Mouse (Mus musculus): ENCODE data around the gene 9130230L23Rik.
A peak's percentile ranks its signal among the peaks of the same experiment; 100 is the strongest.
"Not testable (repeated sequence)": the region's sequence is repeated elsewhere in the genome, so short reads cannot be mapped to it uniquely, and the experiment has no call there.

Gene 9130230L23Rik

DNA sequence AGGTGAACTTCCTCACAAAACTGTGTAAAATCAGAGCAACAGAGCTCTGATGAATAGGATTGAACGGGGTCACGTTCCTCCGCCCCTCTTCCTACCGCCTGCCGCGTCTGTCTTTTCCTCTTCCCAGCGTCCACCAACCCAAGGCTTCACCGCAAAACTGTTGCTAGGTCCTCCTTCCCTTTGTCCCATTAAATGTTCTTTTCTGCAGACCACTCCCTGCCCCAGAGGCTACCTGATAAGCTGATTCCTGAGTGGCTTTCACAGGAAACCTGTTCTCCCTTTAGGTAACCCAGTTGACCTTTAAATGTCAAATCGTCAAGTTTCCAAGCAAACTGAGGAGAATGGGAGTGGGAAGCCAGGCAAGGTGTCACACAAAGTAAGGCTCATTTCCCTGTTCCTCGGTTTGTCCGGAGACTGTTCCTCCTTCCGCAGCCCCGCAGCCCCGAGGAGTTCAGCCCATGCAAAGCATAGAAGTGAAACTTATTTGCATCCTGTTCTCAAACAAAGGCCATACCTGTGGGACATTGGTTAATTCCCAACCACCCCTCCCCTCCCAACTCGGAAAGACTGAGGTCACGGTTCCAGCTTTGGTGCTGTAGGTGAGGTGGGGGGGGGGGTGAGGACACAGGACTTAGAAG, 1.1 kb upstream of the 9130230L23Rik start:
- DNase-seq (ENCODE audit: low spot score) = no peak

DNA sequence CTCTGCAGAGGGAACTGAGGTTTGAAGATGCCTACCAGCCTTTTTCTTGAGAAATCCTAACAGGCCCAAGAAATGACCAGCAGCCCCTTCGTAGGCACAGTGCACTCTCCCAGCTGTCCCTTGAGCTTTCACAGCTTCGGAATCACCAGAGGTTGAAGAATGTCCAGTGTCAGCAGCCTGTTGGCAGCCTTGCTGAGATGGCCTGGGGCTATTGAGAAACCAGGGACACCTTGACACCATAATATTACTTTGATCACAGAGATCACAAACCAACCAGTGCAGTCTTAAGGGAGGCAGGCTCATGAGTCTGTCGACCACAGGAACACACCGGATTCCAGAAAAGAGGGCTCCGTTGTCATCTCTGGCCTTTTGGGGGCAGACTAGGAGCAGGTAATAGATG, 2.9 kb downstream of the 9130230L23Rik start:
- no peak for DNase-seq (ENCODE audit: low spot score)

DNA sequence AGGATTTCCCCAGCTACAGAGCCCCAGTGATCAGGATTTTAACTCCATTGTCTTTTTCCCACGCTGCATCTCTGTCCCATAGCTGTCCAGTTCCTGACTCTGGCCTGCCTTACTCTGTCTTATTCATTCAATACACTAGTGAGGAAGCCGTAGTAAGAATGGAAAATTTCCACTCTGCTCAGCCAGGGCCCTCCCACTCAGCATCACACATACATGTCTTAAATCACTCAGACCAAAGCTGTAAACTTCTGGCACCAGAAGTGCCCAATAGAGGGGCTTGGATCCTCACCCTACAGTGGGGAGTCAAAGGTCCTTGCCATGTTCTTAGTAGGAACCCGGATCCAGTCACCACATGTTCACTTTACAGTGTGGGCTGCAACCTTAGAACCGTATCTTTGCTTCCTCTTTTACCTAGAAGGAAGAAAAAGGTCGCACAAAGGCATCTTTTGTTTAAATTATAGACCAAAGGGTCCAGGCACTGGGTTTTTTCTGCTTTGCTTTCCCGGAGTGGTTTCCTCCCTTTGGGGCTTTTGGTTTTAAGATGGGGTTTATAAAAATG, 3.4 kb downstream of the 9130230L23Rik start:
- no peak for DNase-seq (ENCODE audit: low spot score)

DNA sequence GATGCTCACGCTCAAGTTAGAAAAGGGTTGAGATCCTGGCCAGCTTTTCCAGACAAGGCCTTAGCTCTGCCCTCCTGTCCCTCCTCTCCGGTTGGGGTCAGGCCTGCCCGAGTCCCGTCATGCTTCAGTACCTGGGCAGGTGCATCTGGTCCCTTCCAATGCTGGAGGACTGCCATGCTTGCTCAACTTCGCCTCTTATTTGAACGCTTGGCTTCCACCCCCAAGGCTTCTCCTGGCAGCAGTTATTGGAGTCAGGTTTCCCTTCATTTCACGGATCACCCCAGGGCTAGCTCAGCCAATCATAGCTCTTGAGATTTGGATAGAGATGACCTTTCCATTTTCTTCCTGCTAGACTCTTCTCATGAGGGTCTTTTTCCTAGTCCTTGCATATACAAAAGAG, 4.0 kb downstream of the 9130230L23Rik start:
- no peak for DNase-seq (ENCODE audit: low spot score)

DNA sequence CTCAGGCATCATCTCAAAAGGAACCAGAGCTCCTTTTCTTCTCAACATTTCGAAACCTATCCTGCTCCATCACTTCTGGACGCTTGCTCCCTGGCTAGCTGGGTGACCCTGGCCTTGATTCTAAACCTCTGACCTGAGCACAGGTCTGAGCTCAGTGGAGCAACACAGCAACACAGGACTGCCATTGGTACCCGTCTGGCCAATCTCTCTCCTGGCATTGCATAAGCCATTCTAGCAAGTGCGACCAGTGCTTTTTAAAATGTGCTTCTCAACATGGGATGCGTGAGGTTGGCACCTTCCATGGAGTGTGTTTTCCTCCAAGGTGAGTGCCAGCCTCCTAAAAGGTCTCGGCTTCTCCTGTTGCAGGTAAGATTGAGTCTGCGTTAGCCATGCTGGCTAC, 5.0 kb downstream of the 9130230L23Rik start:
- no peak for DNase-seq (ENCODE audit: low spot score)

DNA sequence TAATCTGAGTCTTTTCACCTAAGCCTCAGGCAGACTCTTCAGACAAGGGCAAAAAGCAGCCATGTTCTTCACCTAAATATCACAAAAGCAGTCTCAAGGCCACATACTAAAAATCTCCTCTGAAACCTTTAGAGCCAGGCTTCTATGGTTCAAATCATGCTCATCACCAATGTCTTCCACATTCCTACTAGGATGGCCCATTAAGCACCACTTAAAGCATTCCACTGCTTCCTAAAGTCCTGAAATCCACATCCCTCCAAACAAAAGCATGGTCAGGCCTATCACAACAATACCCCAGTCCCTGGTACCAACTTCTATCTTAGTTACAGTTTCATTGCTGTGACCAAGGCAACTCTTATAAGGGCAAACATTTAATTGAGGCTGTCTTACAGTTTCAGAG, 6.3 kb downstream of the 9130230L23Rik start:
- no peak for DNase-seq (ENCODE audit: low spot score)

DNA sequence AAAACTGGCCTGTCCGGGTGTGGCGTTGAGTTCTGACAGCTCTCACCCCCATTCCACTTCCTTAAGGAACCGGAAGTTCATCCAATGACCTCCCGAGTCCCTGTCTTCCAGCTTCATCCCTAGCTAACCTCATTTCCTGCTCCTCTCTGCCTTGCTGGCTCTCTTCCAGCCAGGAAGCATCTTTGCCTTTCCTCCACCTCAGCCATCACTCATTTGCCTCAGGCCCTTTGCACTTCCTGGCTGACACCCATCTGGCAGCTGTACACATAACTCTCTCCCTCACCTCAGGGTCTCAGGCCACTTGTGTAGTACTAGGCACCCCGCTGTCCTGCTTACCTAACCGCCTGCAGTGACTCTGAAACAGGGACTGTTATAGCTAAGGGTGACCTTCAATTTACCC, 9.4 kb downstream of the 9130230L23Rik start:
- DNase-seq (ENCODE audit: low spot score) = no peak

DNA sequence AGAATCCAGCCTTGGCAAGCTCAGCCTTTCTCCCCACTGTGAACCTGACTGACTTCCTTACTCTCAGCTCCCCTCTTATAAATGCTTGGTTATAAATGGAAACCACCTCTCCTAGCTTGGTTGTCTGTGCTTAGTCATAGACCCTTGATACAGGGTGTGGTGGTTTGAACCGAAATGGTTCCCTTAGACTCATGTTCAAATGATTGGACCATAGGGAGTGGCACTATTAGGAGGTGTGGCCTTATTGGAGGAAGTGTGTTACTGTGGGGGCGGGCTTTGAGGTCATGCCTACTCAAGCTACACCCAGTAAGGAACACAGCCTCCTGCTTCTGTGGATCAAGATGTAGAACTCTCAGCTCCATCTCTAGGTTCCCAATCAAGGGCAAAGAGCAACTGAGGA, 12.9 kb downstream of the 9130230L23Rik start:
- no peak for DNase-seq (ENCODE audit: low spot score)

DNA sequence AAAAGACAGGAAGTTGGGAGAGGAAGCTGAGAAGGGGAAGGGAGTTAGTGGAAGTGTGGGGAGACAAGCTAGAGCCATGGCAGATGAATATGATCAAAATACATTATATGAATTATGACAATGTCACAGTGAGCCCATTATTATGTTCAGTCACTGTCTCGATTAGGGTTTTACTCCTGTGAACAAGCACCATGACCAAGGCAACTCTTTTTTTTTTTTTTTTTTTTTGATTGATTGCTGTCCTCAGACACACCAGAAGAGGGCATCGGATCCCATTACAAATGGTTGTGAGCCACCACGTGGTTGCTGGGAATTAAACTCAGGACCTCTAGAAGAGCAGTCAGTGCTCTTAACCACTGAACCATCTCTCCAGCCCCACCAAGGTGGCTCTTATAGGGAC, 17.1 kb downstream of the 9130230L23Rik start:
- not testable (repeated sequence) for DNase-seq (ENCODE audit: low spot score)

DNA sequence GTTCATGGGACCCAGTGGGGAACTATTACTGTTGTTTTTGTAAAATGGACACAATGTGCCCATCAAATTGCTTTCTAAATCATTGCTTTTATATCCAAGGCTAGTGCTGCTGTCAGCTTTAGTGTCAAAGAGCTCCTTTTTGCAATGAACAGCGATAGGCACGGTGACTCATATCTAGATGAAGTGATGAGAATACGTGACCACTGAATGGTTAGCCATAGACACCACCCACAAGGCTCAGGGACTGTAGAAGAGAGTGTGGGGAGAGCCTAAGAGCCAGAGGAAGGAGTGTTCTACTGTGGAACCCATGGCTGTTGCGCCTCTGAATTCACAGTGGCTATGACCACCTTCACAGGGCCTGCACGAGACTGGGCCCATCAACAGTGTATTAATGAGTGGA, 17.7 kb downstream of the 9130230L23Rik start:
- no peak for DNase-seq (ENCODE audit: low spot score)

DNA sequence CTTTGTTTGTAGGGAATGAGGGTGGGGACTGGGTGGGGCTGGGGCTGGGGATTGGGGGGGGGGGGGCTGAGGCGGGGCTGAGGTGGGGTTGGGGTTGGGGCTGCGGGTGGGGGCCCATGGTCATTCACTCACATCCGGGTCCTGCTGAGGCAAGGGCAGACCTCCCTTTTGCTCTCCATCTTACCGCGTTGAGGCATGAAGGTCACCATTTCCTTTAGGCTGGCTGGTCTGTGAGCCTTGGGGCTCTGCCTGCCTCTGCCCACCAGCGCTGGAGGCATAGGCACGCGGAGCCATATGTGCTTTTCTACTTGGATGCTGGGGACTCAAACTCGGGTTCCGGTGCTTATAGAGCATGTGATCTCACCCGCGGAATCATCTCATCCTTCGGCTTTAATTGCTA, 28.4 kb downstream of the 9130230L23Rik start:
- no peak for DNase-seq (ENCODE audit: low spot score)

DNA sequence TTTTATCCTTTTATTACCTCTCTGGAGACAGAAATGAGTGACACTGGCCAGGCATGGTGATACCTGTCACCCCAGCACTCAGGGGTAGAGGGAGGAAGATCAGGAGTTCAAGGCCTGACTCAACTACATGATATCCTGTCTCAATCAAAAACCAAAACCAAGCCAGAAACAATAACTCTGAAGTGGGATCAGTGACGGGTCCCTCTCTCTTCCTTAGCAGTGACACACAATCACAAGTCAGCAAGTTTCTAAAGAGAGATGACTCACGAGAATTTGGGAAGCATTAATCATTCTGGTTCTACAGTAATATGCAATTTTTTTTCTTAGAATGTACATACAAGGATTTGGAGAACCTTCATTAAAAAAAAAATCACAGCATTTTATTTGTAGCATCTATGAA, 30.9 kb downstream of the 9130230L23Rik start:
- no peak for DNase-seq (ENCODE audit: low spot score)

DNA sequence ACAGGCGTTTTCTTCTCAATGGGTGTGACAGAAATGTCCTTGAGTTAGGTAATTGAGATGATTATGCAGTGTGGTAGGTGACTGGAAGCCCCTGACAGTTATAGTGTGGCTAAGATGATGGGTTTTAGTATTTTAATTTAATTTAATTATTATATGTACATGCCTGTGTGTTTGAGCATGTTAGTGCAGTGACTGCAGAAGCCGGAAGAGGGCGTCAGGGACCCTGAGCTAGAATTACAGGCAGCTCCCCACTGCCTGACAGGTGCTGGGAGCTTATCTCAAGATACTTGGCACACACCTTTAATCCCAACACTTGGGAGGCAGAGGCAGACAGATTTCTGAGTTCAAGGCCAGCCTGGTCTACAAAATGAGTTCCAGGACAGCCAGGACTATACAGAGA, 36.1 kb downstream of the 9130230L23Rik start:
- no peak for DNase-seq (ENCODE audit: low spot score)

DNA sequence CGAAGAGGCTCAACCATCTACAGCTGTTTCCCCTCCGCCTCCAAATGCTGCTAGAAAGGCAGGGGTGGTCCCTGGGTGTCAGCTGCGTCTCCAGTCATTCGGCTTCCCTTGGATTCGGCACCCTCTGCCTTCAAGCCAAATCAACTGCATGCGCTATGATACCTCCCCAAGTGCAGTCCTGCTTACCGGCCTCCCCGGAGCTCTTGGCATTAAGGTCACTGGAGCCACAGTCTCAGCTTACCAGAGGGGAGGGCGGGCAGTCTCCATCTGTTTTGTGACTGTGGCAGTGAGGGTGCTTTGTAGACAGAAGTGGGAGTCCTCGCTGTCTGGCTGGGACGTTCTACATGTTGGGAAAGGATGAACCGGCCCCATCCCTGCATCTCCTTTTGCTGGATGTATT, 37.0 kb downstream of the 9130230L23Rik start:
- DNase-seq (ENCODE audit: low spot score) = no peak

DNA sequence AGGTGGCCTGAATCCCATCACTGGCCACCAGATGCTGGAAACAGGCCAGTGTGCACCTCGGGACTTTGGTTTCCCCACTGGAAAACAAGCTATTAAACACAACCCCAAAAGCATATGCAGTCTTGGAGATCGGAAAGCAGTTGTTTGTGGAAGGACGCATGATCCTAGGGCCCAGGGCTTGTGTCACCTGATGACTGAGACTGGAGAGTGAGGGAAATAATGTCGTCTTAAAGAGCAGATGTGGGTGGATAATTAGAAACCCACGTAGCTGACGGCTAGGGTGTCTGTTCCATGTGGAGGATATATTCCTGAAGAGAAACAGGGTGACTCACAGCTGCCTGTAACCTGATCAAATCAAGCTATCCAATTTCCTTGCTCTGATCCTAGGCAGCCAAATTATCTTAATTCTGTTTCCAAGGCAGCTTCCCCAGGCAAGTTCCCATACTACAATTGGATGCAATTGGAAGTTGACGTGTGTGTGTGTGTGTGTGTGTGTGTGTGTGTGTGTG, 38.3 kb downstream of the 9130230L23Rik start:
- no peak for DNase-seq (ENCODE audit: low spot score)

DNA sequence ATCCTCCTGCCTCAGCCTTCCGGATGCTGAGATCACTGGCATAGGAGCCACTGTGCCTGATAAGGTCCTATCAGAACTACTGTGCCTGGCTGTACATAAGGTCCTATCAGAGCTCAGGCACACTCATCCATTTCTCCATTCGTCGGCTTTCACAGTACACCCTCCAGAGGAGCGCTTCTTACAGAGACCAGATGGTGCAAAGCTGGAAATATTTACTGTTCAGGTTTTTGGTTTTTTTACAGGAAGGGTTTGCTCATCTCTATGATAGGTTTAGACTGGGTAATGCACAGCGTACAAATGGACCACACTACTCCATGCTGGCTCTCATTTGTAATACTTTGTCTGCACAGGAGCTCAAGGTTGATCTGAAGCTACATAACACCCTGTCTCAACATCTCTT, 40.8 kb downstream of the 9130230L23Rik start:
- no peak for DNase-seq (ENCODE audit: low spot score)

DNA sequence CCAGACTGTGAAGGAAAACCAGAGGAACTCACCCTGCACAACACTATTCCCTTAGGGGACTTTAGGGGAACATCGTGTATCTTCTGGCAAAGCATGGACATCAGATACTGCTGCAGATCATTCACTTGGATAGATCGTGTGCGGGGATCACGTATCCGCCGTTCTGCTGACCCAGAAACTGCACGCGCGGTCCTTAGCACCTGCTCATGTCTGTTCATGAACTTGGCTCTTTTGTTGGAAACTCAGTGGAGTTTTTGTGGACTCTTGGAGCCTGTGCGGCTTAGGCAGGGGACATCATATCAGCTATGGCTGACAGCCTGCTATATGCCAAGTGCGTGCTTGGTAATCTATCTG, 43.5 kb downstream of the 9130230L23Rik start:
- no peak for DNase-seq (ENCODE audit: low spot score)

DNA sequence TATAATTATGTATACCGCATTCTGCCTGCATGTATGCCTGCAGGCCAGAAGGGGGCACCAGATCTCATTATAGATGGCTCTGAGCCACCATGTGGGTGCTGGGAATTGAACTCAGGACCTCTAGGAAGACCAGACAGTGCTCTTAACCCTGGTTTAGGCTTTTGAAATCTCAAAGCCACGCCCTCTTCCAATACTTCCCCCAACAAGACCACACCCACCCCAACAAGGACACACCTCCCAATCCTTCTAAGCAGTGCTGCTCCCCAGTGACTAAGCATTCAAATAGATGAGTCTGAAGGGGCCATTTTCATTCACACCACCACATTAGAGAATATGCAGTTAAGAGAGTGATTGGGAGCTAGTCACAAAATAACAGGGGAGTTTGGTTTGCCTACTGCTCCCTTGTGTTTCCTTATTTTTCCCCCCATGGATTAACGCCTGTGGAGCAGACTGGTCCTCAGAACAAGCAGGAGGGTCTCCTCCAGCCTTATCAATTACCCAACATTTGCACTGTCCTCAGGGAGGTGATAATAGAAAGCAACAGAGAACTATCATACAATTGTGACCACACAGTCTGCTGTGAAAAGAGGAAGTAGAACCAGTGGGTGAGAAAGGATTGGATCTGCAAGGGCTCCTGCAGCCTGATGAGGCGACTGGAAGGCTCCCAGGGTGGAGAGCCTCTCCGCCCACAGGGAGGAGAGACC, 44.0 kb downstream of the 9130230L23Rik start:
- DNase-seq (ENCODE audit: low spot score) = no peak

DNA sequence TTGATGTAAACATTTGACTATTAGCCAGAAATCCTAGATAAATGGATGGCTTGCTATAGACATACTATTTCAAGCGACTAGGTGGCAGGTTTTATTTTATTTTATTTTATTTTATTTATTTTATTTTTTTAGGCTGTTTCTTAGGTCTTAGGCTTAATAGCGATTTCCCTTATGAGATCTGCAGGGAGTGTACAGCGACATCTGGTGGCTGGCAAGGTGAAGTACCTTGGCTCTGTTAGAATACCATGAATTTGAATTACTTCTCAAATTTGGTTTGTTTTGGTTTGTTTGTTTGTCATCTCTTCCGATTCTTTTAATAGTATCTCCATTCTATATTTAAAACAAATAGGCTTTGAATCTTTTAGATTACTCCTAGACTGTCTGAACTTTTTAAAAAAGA, 45.5 kb downstream of the 9130230L23Rik start:
- no peak for DNase-seq (ENCODE audit: low spot score)

DNA sequence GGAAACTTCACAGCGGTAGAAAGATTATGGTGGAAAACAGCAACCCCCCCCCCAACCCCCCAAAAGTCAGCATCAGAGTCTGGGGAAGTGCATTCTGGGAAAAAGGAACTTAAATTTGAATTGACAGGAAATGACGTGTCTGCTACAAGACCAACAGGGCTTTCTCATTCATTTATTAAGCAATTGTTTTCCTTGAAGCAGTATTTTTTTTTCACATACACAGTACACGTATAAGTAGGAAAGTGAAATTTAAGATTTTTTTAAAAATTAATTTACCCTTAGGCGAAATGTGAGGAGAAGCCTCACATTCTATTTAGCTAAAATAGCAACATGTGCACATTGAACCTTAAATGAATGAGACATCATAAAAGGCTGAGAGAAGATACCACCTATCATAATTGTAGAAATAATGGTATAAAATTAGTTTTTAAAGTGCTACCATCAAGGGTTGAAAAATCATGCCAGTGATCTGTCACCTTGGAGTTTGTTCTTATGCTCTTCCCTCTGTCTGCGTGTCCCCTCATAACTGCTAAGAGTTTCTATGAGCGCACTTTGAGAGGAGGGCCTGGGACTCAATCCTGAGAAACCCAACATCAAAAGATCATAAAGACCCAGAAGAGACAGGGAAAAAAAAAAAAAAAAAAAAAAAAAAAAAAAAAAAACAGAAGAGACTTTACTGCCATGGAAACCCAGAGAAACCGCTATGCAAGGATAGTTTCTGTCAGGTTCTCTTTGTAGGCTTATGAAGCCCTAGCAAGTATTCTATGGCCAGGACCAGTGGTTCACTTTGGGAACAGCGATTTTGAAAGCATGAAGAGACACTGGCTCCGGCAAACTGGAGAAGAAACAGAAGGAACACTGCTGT, 47.7 kb downstream of the 9130230L23Rik start:
- DNase-seq (ENCODE audit: low spot score) = no peak

DNA sequence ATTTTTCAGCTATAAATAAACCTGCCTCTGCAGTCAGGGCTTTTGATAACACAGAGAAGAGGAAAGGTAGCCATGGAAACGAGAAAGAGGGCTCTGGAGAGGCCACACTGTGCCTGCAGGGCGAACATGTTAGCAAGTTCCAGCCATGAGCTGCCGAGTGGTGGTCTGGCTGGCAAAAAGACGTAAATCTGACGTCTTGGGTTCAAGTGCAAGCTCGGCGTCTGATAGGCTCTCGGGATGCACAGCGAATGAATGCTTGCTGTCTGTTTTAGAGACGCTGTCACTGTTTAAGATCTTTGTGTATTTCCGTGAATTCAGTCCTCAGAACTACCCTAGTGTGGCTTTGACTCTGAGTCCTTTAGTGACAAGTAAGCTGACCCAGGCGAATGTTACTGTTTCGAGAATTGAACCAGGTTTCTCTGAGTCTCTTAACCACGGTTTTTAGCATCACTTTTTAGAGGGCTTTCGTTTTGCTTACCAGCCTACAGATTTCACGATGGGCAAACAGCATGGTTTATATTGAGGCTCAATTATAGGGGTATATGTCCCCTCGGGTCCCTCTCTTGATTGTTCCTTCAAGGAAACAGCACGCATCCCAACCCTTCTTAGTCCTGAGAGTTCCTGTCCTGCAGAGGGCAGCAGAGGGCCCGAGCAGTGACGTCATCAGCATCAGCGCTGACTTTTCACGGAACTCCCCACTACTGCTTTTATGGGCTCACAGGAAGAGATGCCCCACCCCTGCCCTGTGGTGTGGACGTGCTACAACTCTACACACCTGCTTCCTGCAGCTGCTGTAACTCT, 48.5 kb downstream of the 9130230L23Rik start:
- peak; percentile 63 for DNase-seq (ENCODE audit: low spot score)

Data from layer of hippocampus, adult 9-10 months (tissue).